Mouse (Mus musculus): Measurements from ENCODE around the gene Hecw2.

Hecw2 gene

DNA sequence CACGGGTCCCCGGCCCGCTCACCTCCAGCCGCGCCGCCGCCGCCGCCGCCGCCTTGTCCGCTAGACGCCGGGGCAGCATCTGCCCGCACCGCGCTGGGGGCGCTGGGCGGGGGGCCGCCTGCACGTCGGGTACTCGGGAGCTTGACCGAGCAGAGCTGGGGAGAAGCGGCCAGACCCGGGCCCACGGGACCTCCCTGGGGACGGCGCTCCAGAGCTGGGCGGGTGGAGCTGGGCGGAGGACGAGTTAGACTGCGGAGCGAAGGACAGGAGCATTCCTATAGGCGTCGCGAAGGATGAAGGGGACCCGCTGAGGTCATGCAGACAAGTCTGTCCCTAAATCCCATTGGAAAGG is at the start of gene Hecw2:
TSS of gene Hecw2 (minus strand) at position 215 of the 352 bp plus-strand sequence.
- in situ Hi-C loops (cut with MboI): no loop called here

- in situ Hi-C loops (cut with MboI): no loop called here
Measured at GRCm38 (mm10) chr1:54242722-54243121, 47.8 kb upstream of the Hecw2 start.

DNA sequence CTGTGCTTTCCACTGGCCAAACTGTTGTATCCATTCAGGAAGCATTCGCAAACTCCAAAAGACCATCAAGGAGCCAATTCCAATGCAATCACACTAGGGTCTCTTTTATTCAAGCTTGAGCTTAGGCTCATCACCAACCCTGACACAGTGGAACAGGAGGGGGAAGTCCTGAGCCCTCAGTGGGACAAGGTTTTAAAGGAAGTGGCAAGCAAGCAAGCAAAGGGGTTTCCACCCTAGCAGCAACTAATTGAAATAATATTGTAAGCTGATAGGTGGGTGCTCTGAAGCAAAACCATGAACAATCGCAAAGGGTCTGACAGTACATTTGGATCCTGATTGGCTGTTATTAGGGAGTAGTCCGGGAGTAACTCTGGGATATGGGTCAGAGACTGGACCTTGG is 25.3 kb upstream of the Hecw2 start:
- in situ Hi-C loops (cut with MboI): no loop called here

DNA sequence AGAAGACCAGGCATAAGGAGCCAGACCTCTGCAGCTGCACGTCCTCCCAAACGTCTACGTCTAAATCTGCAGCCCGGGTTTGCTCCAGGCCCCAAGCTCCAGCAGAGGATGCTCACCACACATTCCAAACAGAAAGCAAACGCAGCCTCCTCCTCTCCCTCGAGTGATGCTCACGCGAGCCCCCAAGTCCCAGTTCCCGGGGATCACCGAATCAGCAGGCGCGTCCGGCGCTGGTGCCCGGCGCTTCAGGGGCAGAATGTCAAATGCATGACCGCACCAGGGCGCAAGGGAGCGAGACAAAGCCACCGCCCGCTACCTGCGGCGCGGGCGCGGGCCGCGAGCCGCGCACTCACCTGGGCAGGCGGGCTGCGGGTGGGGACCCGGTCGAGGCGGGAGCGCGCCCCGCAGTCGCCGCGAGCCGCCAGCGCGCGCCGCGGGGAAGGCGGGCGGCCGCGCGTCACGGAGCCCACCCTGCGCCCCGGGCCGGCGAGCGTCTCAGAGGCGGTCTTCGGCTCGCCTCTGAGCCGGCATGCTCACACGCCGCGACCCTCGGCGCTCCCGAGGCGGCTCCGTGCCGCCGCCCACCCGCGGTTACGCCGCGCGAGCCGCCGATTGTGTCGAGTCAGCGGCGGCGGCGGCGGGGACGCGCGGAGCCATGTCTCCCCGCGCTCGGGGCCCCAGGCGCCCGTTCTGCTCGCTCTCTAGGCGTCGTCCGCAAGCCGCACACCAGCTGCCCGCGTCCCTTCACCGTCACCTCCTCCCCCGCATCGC is 600 bp downstream of the Hecw2 start:
- in situ Hi-C loops (cut with MboI): no loop called here

DNA sequence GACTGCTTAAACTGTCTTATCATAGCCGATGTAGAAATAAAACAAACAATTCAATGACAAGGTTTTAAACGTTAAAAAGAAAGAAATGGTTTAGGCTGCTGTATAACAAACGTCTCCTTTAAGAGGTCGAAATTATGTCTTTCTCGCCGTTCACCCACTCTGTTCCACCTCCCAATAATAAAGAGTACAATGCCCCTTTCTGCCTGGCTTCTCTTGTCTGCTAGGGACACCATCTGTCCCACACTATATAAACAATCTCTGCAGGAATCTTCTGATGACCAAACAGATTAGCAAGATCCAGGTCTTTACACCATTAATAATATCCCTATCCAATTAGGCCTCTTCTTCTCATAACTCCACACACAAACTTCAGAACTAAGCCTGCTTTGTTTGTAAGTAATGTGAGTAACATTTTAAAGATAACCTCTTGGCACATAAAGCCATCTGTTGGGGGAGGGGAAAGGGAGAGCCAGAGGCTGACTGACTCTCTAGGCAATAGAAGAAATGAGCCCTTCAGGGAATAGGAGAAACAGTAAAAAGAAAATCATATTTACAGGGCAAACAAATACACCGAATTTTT is 1.7 kb downstream of the Hecw2 start:
- in situ Hi-C loops (cut with MboI): no loop called here

- in situ Hi-C loops (cut with MboI): no loop called here
Measured at GRCm38 (mm10) chr1:54187579-54187978, 7.4 kb downstream of the Hecw2 start.

DNA sequence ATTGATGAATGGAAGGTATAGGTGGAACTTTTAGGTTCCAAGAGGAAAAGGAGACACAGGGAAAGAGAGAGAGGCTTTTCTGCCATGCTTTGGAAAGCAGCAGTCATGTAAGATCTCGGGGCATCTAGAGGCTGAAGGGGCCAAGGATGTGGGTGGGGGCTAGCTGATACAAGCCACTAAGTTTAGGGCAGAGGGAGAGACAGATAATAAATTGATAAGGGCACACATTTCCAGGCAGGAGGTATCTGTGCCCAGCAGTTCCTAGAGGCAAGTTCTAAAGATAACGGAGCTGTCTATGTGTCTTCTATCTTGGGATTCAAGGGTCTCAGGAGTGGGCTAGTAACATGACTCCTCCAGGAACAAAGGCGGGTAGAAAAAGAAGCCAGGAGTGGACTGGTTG is 8.6 kb downstream of the Hecw2 start:
- in situ Hi-C loops (cut with MboI): no loop called here

DNA sequence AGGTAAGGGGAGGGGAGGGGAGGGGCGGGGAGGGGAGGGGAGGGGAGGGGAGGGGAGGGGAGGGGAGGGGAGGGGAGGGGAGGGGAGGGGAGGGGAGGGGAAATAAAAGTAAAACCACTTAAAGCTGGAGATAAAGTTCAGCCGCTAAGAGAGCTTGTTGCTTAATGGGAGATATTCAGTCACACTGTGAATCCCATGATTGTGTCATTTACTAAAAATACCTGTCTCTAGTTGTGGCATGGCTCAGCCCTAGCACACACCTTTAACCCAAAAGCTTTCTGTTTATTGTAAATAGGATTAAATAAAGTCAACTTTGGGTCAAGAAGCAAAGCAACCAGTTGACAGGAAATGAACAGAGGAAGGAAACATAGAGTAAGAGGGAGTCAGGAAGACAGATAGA is 14.3 kb downstream of the Hecw2 start:
- in situ Hi-C loops (cut with MboI): no loop called here

- in situ Hi-C loops (cut with MboI): no loop called here
Measured at GRCm38 (mm10) chr1:54179179-54179578, 15.8 kb downstream of the Hecw2 start.

DNA sequence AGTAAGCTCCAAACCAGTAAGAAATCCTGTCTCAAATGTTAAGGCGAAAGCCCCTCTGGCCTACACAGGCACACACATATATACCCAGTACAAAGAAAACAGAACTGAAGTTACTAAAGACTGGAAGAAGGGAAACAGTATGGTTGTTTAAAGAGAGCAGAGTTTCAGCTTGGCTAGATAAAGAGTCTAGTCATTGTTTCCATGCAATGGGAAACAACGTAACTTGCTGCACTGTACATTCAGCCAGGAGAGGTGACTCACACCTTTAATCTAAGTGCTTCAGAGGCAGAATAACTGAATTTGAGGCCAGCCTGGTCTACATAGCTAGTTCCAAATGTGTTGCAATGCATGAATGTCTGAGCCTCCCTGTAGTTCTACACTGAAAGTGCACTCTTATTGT is 18.4 kb downstream of the Hecw2 start:
- in situ Hi-C loops (cut with MboI): no loop called here

DNA sequence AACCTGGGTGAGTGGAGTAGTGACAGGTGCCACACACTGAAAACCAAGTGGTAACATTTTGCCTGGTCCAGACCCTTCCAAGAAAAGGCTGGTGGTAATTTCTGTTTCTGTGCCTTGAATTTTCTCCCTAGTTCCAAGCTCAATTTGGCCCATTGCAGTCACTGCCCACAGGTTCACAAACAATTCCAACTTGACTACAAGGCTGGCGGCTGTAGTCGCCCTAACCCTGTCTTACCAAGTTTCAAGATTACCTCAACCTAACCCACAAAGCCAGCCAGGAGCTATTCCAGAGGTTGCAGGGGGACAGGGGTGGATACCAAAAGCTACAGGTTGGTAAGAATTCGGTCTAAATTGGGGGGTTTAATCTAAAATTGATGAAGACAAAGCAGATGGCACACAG is 27.0 kb downstream of the Hecw2 start:
- in situ Hi-C loops (cut with MboI): no loop called here

GRCm38 (mm10) chr1:54159531-54159930 is 35.4 kb downstream of the Hecw2 start:
- in situ Hi-C loops (cut with MboI): no loop called here

DNA sequence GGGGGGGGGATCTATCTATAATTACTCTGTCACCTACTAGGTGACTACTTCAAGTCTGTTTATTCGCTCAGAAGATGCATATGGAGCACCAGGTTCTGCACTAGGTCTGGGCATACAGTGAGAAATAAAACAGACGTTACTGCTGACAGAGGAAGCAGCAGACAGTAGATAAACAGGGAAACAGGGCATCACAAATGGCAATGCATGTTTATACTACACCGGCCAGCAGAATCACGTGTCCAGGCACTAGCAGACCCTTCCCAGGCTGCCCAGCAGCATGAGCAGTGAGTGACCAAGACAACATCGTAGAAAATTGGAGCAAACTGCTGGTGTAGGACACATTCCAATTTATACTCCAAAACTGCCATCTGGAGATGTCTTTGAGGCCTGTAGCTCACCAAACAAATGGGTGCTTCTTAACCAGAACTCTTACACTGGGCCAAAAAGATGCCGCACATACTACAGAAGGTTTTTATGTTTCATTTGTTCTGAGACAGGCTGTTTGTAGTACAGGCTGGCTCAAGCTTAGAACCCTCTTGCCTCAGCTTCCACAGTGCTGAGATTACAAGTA is 41.7 kb downstream of the Hecw2 start:
- in situ Hi-C loops (cut with MboI): no loop called here

DNA sequence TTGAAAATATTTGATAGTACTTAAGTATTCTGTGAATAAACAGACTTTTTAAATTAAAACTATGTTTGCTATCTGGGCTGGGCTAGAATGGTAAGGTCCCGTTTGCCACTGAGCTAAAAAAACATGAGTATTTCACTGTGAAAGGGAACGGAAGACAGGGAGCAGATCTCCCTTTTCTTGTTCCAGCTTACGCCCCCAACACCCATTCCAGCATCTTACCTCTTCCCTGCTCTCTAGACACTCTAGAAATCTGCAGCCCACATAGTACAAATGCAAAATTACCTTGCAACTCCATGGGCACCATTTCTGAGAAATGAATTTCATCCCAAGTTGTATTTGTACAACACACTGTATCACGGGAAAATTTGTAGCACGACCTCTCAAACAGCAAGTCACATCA is 49.9 kb downstream of the Hecw2 start:
- in situ Hi-C loops (cut with MboI): no loop called here

- in situ Hi-C loops (cut with MboI): no loop called here
Measured at GRCm38 (mm10) chr1:54133802-54134436, 61.0 kb downstream of the Hecw2 start.

DNA sequence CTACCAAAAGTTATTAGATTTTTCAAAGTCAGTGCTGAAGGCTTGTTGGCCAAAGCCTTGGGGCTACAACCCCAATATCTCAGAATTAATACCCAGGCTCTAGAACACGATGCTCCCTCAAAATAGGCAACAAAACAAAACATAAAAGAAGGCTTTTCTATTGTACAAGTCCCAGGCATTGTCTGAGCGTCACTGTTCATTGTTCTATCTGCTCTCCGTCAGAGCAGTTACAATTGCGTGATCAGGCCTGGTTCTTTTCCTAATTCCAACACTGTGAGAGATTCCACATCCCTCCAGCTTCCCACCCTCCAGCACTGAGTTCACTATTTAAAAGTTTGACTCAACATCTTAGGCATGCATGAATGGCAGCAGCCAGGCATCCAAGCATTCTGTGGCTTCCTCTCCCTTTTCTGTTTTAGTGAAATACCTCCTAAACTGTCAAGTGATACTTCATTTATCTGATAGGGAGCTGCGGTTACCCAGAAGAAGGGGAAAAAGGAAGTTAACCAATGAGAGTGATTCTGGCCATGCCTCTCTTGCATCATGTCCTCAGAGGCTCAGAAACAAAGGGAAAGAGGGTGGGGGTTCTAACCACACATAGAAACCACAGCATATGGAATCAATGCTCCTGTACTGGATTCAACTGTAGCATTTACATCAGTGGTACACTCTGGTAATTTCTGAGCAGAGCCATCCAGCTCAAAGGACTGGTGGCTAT is 66.1 kb downstream of the Hecw2 start:
- in situ Hi-C loops (cut with MboI): no loop called here

DNA sequence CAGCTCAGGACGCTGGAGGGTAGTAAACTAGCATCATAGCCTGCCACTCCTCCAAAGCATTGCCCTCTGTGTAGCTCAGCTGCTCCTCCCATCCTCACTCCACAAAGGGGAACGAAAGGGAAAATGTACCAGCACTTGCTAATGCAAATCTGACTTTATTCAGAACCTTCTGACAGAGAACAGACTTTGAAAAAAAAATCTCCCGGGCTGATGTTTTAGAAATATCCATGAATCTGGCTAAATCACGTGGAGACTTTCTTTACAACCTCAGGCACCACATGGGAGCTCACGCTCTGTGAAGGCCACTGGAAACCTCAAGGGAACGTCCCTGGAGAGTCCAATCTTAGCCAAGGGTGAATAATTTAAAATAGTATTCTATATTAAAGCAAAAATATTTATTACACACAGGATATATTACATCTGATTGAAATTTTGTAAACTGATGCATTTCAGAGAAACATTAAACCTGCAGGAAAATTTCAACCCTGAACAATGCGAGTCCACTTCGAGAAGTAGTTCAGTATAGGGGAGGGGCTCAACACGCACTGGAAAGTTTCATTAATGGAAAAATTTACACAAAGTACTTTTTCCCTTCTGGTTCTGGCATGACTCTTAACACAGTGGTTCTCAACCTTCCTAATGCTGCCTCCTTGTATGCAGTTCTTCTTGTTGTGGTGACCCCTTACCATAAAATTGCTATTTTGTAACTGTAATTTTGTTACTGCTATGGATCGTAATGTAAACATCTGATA is 67.8 kb downstream of the Hecw2 start:
- in situ Hi-C loops (cut with MboI): no loop called here

DNA sequence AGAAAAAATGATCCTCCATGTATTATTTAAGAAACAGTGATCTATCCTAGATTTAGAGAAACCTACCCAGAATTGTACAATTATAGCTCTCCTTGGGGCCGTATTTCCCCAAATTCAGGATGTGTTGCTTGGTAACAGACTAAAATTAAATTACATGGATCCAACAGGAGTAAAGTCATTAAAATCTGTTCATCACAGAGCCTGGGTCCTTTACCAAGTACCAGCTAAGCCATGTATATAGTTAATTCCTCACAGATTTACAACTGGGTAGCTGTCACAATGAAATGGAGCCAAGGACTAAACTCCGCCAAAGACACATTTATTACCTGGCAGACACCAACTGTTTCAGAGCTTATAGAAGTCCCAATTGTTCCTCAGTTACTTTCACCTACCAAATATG is 72.4 kb downstream of the Hecw2 start:
- in situ Hi-C loops (cut with MboI): no loop called here

DNA sequence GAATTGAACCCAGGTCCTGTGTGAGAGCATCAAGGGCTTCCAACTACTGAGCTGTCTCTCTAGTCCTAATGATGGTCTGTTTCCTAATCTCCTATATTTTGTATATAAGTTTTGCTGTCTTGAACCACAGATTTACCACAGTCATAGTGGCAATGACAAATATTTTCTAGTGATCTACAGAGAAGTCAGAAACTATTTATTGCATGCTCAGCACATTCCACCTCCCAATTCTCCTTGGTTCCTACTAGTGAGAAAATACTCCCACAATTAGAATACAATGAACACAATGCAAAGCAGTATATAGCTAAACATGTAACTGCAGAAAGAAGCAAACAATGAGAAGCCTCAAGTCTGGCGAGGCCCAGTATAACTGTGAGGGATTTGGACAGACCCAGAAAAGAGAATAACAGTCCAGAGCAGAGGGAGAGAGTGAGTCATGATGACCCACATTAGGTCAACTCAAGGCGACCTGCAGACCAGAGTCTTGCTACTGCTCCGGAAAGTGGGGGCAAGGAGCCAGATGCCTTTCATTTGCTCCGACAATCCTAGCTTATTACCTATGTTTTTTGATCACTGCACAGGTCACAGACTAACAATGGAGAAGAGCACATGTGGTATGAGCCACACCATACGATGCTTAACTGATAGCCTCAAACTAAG is 73.8 kb downstream of the Hecw2 start:
- in situ Hi-C loops (cut with MboI): no loop called here

- in situ Hi-C loops (cut with MboI): no loop called here
Measured at GRCm38 (mm10) chr1:54119638-54120320, 75.2 kb downstream of the Hecw2 start.

All from mature B cell (primary cell).